ENCODE assay signal across 20 mouse cellular contexts in genomic region chr16:52473089-52473488, GRCm38 (mm10). TPM values are rescaled to one million over a fixed set of nuclear protein-coding genes. Genes with fewer than 3 reads are reported as not detected.
DNase-seq lines count a peak whose midpoint lies in the region; ATAC-seq and TF ChIP-seq lines count a peak whose summit lies in the region.
"Had no signal": no experiment of that assay in that cellular context is flagged by ENCODE, and none has a peak within 500 bp of the region (broad histone marks: within the 10 kb centered on the region; RNA-seq: fewer than 3 reads in every experiment).

No protein-coding gene starts in this region.

- TF ChIP-seq RAD21 in CH12.LX (IDR thresholded peaks at IDR 0.05; ENCODE audit: low read depth, low read length) = no peak

- 90% methylated on average over 2 of the region's 2 CpGs for WGBS in stomach, embryonic 16.5 days
- 90% methylated on average over 2 of the region's 2 CpGs for WGBS in stomach, postnatal 0 days

- no peak for TF ChIP-seq POLR2A in CH12.LX (IDR thresholded peaks at IDR 0.05; ENCODE audit: low read depth, low read length)

- TF ChIP-seq EP300 in stomach, postnatal 0 days (optimal IDR thresholded peaks at IDR 0.05) = no peak
- TF ChIP-seq EP300 in CH12.LX (IDR thresholded peaks at IDR 0.05; ENCODE audit: low read length) = peak; percentile 71

- H3K4me1 ChIP-seq in stomach, embryonic 16.5 days (ENCODE audit: control insufficient read depth, insufficient read depth, low read length) = no peaks in the 10 kb centered on the region
- no peaks in the 10 kb centered on the region for H3K4me1 ChIP-seq in stomach, postnatal 0 days (replicated peaks; ENCODE audit: control insufficient read depth, insufficient read depth)
- peaks cover 7 to 63% of the 10 kb centered on the region in 2 experiments for H3K4me1 ChIP-seq in CH12.LX (ENCODE audit: control insufficient read depth in 1 of 2, insufficient read depth in 2 of 2)

- no peak overlapping the region for H3K4me3 ChIP-seq in stomach, embryonic 16.5 days (replicated peaks; ENCODE audit: low read length)
- no peak overlapping the region for H3K4me3 ChIP-seq in stomach, postnatal 0 days (ENCODE audit: low read depth, low read length)
- no peak overlapping the region for H3K4me3 ChIP-seq in CH12.LX (replicated peaks in 1 of 3; ENCODE audit: low read depth in 2 of 3, low read length in 2 of 3, poor library complexity in 1 of 3)

- H3K79me2 ChIP-seq in CH12.LX (replicated peaks; ENCODE audit: control insufficient read depth, extremely low read depth, insufficient read depth, poor library complexity, severe bottlenecking) = no peaks in the 10 kb centered on the region

- H3K4me2 ChIP-seq in stomach, embryonic 16.5 days (ENCODE audit: low read depth, low read length) = no peak overlapping the region
- H3K4me2 ChIP-seq in stomach, postnatal 0 days (replicated peaks; ENCODE audit: low read depth) = no peak overlapping the region
- H3K4me2 ChIP-seq in CH12.LX (ENCODE audit: insufficient read depth, low read depth, poor library complexity, severe bottlenecking) = peak overlapping the region; percentile 40; the same call in 1 of the 2 replicates

- dilution Hi-C loops in CH12.LX (cut with MboI; ENCODE audit: extremely low pct_ligation_motif_present, extremely low pct_unique_long_range_greater_than_20kb, low sequenced_read_pairs) = no loop called here

- TF ChIP-seq CTCF in stomach, postnatal 0 days (IDR thresholded peaks at IDR 0.05; ENCODE audit: low read depth) = no peak
- TF ChIP-seq CTCF in CH12.LX (conservative IDR thresholded peaks at IDR 0.05 in 1 of 2, IDR thresholded peaks at IDR 0.05 in 1 of 2; ENCODE audit: low read depth in 2 of 2, low read length in 2 of 2) = no peak

- no peaks in the 10 kb centered on the region for H3K36me3 ChIP-seq in stomach, embryonic 16.5 days (ENCODE audit: control insufficient read depth, insufficient read depth, low read length)
- no peaks in the 10 kb centered on the region for H3K36me3 ChIP-seq in stomach, postnatal 0 days (ENCODE audit: control insufficient read depth, insufficient read depth, low read length)
- no peaks in the 10 kb centered on the region for H3K36me3 ChIP-seq in CH12.LX (replicated peaks in 1 of 2; ENCODE audit: control insufficient read depth in 1 of 2, insufficient read depth in 1 of 2, low read length in 1 of 2)
- H3K36me3 ChIP-seq: G1E had no signal

- H3K27me3 ChIP-seq in stomach, embryonic 16.5 days (ENCODE audit: control insufficient read depth, insufficient read depth, low read length) = no peaks in the 10 kb centered on the region
- no peaks in the 10 kb centered on the region for H3K27me3 ChIP-seq in stomach, postnatal 0 days (ENCODE audit: control insufficient read depth, insufficient read depth, low read length)
- H3K27me3 ChIP-seq in CH12.LX (replicated peaks) = no peaks in the 10 kb centered on the region
- H3K27me3 ChIP-seq: Patski had no signal

- DNase-seq in stomach, postnatal 0 days (ENCODE audit: low spot score) = no peak
- no peak for DNase-seq in CH12.LX (ENCODE audit: extremely low read depth)
- DNase-seq: adrenal gland, adult 2 months; adrenal gland, adult 8-10 months; adrenal gland, postnatal 10 days; adrenal gland, postnatal 14 days; adrenal gland, postnatal 25 days; adrenal gland, postnatal 36 days; B cell, adult 2 months; cerebellum, adult 11 months; cerebellum, adult 11-12 months; cerebellum, adult 18-20 months; cerebellum, adult 2 months had no signal

- no peaks in the 10 kb centered on the region for H3K9me3 ChIP-seq in stomach, embryonic 16.5 days (replicated peaks; ENCODE audit: control insufficient read depth, low read length)
- no peaks in the 10 kb centered on the region for H3K9me3 ChIP-seq in stomach, postnatal 0 days (ENCODE audit: control insufficient read depth, low read length)
- H3K9me3 ChIP-seq in CH12.LX (replicated peaks; ENCODE audit: low read length) = no peaks in the 10 kb centered on the region

- ATAC-seq in stomach, embryonic 16.5 days (ENCODE audit: insufficient read depth, low FRiP score) = no peak
- no peak for ATAC-seq in stomach, postnatal 0 days (ENCODE audit: low FRiP score, low TSS enrichment)
- no peak for ATAC-seq in monocyte, adult 5-6 weeks (replicated peaks; ENCODE audit: insufficient number of reproducible peaks, low FRiP score, low TSS enrichment, poor library complexity, severe bottlenecking)
- ATAC-seq: activated CD4-positive, CD25-positive, alpha-beta regulatory T cell, adult 4 months; CD4-positive, CD25-positive, alpha-beta regulatory T cell, adult 4 months; Patski had no signal

- in situ Hi-C loops in CH12.LX (cut with MboI; ENCODE audit: low pct_ligation_motif_present, low pct_unique_long_range_greater_than_20kb, low sequenced_read_pairs) = loop anchor here (25.0 kb wide), 4 partner anchors 139 to 764 kb away; no protein-coding TSS in a partner anchor

- H3K27ac ChIP-seq in stomach, embryonic 16.5 days (ENCODE audit: low read length) = peak overlapping the region; percentile 42; the same call in 1 of the 2 replicates
- H3K27ac ChIP-seq in stomach, postnatal 0 days (replicated peaks) = no peak overlapping the region
- 0 out of 2 replicates have a peak overlapping the region, but pooled peaks have one; percentile 41 for H3K27ac ChIP-seq in CH12.LX (ENCODE audit: insufficient read depth, low read depth)

- H3K9ac ChIP-seq in stomach, embryonic 16.5 days (ENCODE audit: low read length) = no peak overlapping the region
- no peak overlapping the region for H3K9ac ChIP-seq in stomach, postnatal 0 days (ENCODE audit: low read length)
- H3K9ac ChIP-seq in CH12.LX (ENCODE audit: insufficient read depth, low read depth) = no peak overlapping the region; the same call in 1 of the 2 replicates

TF ChIP-seq in CH12.LX, 34 proteins besides CTCF, POLR2A, EP300 and RAD21:
- no peak for TF ChIP-seq SMC3 (IDR thresholded peaks at IDR 0.05; ENCODE audit: low read depth, low read length)
- TF ChIP-seq MAX (IDR thresholded peaks at IDR 0.05; ENCODE audit: low read length) = no peak
- TF ChIP-seq POLR2AphosphoS2 (IDR thresholded peaks at IDR 0.05; ENCODE audit: low read depth, low read length) = no peak
- no peak for TF ChIP-seq ZC3H11A (IDR thresholded peaks at IDR 0.05; ENCODE audit: low read depth, low read length)
- TF ChIP-seq MYC (IDR thresholded peaks at IDR 0.05; ENCODE audit: low read depth, low read length) = no peak
- no peak for TF ChIP-seq SIN3A (IDR thresholded peaks at IDR 0.05; ENCODE audit: low read length)
- TF ChIP-seq ELF1 (IDR thresholded peaks at IDR 0.05; ENCODE audit: low read depth, low read length) = no peak
- TF ChIP-seq CHD2 (IDR thresholded peaks at IDR 0.05; ENCODE audit: low read length) = no peak
- TF ChIP-seq TCF12 (IDR thresholded peaks at IDR 0.05; ENCODE audit: low read depth, low read length) = peak; percentile 50; the same call in 1 of the 2 replicates
- TF ChIP-seq KAT2A (IDR thresholded peaks at IDR 0.05; ENCODE audit: insufficient replicate concordance, low read length) = no peak
- peak; percentile 44 for TF ChIP-seq ETS1 (conservative IDR thresholded peaks at IDR 0.05; ENCODE audit: low read depth, low read length)
- 0 out of 2 replicates have a peak, but pooled peaks have one; percentile 21 for TF ChIP-seq BHLHE40 (IDR thresholded peaks at IDR 0.05; ENCODE audit: low read depth, low read length)
- TF ChIP-seq CHD1 (IDR thresholded peaks at IDR 0.05; ENCODE audit: low read depth, low read length) = no peak
- no peak for TF ChIP-seq ZKSCAN1 (IDR thresholded peaks at IDR 0.05; ENCODE audit: borderline replicate concordance, low read depth, low read length)
- TF ChIP-seq E2F4 (IDR thresholded peaks at IDR 0.05; ENCODE audit: insufficient replicate concordance, low read depth, low read length) = no peak
- no peak for TF ChIP-seq NELFE (IDR thresholded peaks at IDR 0.05; ENCODE audit: low read depth, low read length)
- TF ChIP-seq PAX5 (IDR thresholded peaks at IDR 0.05; ENCODE audit: low read length) = no peak
- no peak for TF ChIP-seq MAZ (IDR thresholded peaks at IDR 0.05; ENCODE audit: low read depth, low read length)
- no peak for TF ChIP-seq MEF2A (IDR thresholded peaks at IDR 0.05; ENCODE audit: borderline replicate concordance, low read depth, low read length)
- no peak for TF ChIP-seq UBTF (IDR thresholded peaks at IDR 0.05; ENCODE audit: low read depth, low read length)
- TF ChIP-seq RCOR1 (conservative IDR thresholded peaks at IDR 0.05; ENCODE audit: low read depth, low read length) = no peak
- TF ChIP-seq USF2 (conservative IDR thresholded peaks at IDR 0.05; ENCODE audit: low read depth, low read length) = no peak
- no peak for TF ChIP-seq MXI1 (IDR thresholded peaks at IDR 0.05; ENCODE audit: low read depth, low read length)
- TF ChIP-seq IRF4 (IDR thresholded peaks at IDR 0.05; ENCODE audit: low read depth, low read length) = 0 out of 2 replicates have a peak, but pooled peaks have one; percentile 39
- TF ChIP-seq MAFK (IDR thresholded peaks at IDR 0.05; ENCODE audit: insufficient replicate concordance, low read length) = no peak
- TF ChIP-seq JUND (conservative IDR thresholded peaks at IDR 0.05; ENCODE audit: low read depth, low read length) = no peak
- no peak for TF ChIP-seq ZMIZ1 (IDR thresholded peaks at IDR 0.05; ENCODE audit: low read depth, low read length)
- no peak for TF ChIP-seq NRF1 (IDR thresholded peaks at IDR 0.05; ENCODE audit: low read depth, low read length)
- TF ChIP-seq JUN (IDR thresholded peaks at IDR 0.05; ENCODE audit: insufficient read depth, low read depth, low read length) = 0 out of 2 replicates have a peak, but pooled peaks have one; percentile 4
- TF ChIP-seq HCFC1 (IDR thresholded peaks at IDR 0.05; ENCODE audit: low read depth, low read length) = no peak
- TF ChIP-seq ZNF384 (IDR thresholded peaks at IDR 0.05; ENCODE audit: low read depth, low read length) = no peak
- TF ChIP-seq GABPA (IDR thresholded peaks at IDR 0.05; ENCODE audit: insufficient replicate concordance, low read depth, low read length) = no peak
- no peak for TF ChIP-seq TBP (conservative IDR thresholded peaks at IDR 0.05; ENCODE audit: low read depth, low read length)
- no peak for TF ChIP-seq USF1 (IDR thresholded peaks at IDR 0.05; ENCODE audit: low read depth, low read length)

RNA-seq across cellular contexts. Expression of gene Alcam, which starts 19.2 kb away (rescaled TPM):
- polyA plus RNA-seq in stomach, embryonic 16.5 days (2015; fragmentation: Nextera tagmentation; extraction: Ambion mirVana) = 61.2 and 62.5 TPM in 2 replicates
- 19.7 and 20.4 TPM in 2 replicates for polyA plus RNA-seq in stomach, postnatal 0 days (2015; fragmentation: Nextera tagmentation; extraction: Ambion mirVana)
- total RNA-seq in CH12.LX (2012; rRNA removed) (56.7 and 70.6 TPM in 2 replicates), CH12.LX (2014; rRNA removed) (26.3 and 31.5 TPM in 2 replicates)
- polyA plus RNA-seq in CH12.LX (2012; ENCODE audit: insufficient read length, low read depth) = 51.3 and 54.6 TPM in 2 replicates
- total RNA-seq in monocyte, adult 5-6 weeks (2017) = 77.2 to 82.4 TPM (median 80.4 TPM) in 3 replicates
- total RNA-seq: MEL had no signal
- polyA plus RNA-seq: G1E had no signal
